10 mouse cellular contexts compared by ENCODE assay signal in genomic region chr12:65428214-65428981, GRCm38 (mm10).
A peak's percentile ranks its signal among the peaks of the same experiment; 100 is the strongest.
DNase-seq lines count a peak whose midpoint lies in the region; ATAC-seq and TF ChIP-seq lines count a peak whose summit lies in the region.
"Had no signal": no experiment of that assay in that cellular context is flagged by ENCODE, and none has a peak within 500 bp of the region (broad histone marks: within the 10 kb centered on the region; RNA-seq: fewer than 3 reads in every experiment).

No protein-coding gene starts in this region.

- H3K9me3 ChIP-seq in kidney, embryonic 15.5 days (replicated peaks), result no peaks in the 10 kb centered on the region
- H3K9me3 ChIP-seq in forebrain, embryonic 11.5 days (ENCODE audit: control insufficient read depth, low read length), result no peaks in the 10 kb centered on the region
- no peaks in the 10 kb centered on the region for H3K9me3 ChIP-seq in limb, embryonic 10.5 days (replicated peaks)
- no peaks in the 10 kb centered on the region for H3K9me3 ChIP-seq in neural tube, embryonic 14.5 days (ENCODE audit: control insufficient read depth, low read length)
- H3K9me3 ChIP-seq in lung, postnatal 0 days (ENCODE audit: low read length), result no peaks in the 10 kb centered on the region
- H3K9me3 ChIP-seq: lung, embryonic 15.5 days had no signal

- WGBS in kidney, embryonic 15.5 days, result 58% methylated on average over 23 of the region's 23 CpGs
- WGBS in forebrain, embryonic 11.5 days, result 40% methylated on average over 23 of the region's 23 CpGs
- WGBS in limb, embryonic 10.5 days, result 38% methylated on average over 23 of the region's 23 CpGs
- 48% methylated on average over 23 of the region's 23 CpGs for WGBS in neural tube, embryonic 14.5 days
- WGBS in lung, postnatal 0 days, result 62% methylated on average over 23 of the region's 23 CpGs

- H3K27ac ChIP-seq in kidney, embryonic 15.5 days, result no peak overlapping the region
- no peak overlapping the region for H3K27ac ChIP-seq in forebrain, embryonic 11.5 days (ENCODE audit: low read depth, low read length)
- H3K27ac ChIP-seq in limb, embryonic 10.5 days, result peak overlapping the region; percentile 73
- H3K27ac ChIP-seq in neural tube, embryonic 14.5 days (ENCODE audit: low read depth, low read length), result no peak overlapping the region
- H3K27ac ChIP-seq in lung, postnatal 0 days (ENCODE audit: low read length), result no peak overlapping the region
- H3K27ac ChIP-seq: lung, embryonic 15.5 days had no signal

- TF ChIP-seq CTCF in lung, postnatal 0 days (IDR thresholded peaks at IDR 0.05), result no peak

- no peak overlapping the region for H3K4me3 ChIP-seq in kidney, embryonic 15.5 days (replicated peaks)
- no peak overlapping the region for H3K4me3 ChIP-seq in forebrain, embryonic 11.5 days (ENCODE audit: low read depth, low read length)
- H3K4me3 ChIP-seq in limb, embryonic 10.5 days, result peak overlapping the region; percentile 32
- H3K4me3 ChIP-seq in neural tube, embryonic 14.5 days (ENCODE audit: low read depth, low read length), result no peak overlapping the region
- H3K4me3 ChIP-seq in lung, postnatal 0 days (ENCODE audit: low read depth, low read length), result no peak overlapping the region
- H3K4me3 ChIP-seq: lung, embryonic 15.5 days had no signal

- no peak for TF ChIP-seq EP300 in lung, postnatal 0 days (IDR thresholded peaks at IDR 0.05)

- no peaks in the 10 kb centered on the region for H3K36me3 ChIP-seq in kidney, embryonic 15.5 days
- H3K36me3 ChIP-seq in forebrain, embryonic 11.5 days (ENCODE audit: control insufficient read depth, insufficient read depth, low read length), result no peaks in the 10 kb centered on the region
- H3K36me3 ChIP-seq in limb, embryonic 10.5 days, result no peaks in the 10 kb centered on the region
- H3K36me3 ChIP-seq in neural tube, embryonic 14.5 days (ENCODE audit: control insufficient read depth, insufficient read depth, low read length), result no peaks in the 10 kb centered on the region
- no peaks in the 10 kb centered on the region for H3K36me3 ChIP-seq in lung, postnatal 0 days (ENCODE audit: insufficient read depth, low read length)
- H3K36me3 ChIP-seq: lung, embryonic 15.5 days had no signal

- no peak overlapping the region for H3K9ac ChIP-seq in kidney, embryonic 15.5 days
- no peak overlapping the region for H3K9ac ChIP-seq in forebrain, embryonic 11.5 days (ENCODE audit: low read length)
- no peak overlapping the region for H3K9ac ChIP-seq in neural tube, embryonic 14.5 days (replicated peaks; ENCODE audit: low read depth, low read length)
- no peak overlapping the region for H3K9ac ChIP-seq in lung, postnatal 0 days (replicated peaks; ENCODE audit: low read depth)
- H3K9ac ChIP-seq: lung, embryonic 15.5 days had no signal

- H3K27me3 ChIP-seq in kidney, embryonic 15.5 days, result no peaks in the 10 kb centered on the region
- H3K27me3 ChIP-seq in forebrain, embryonic 11.5 days (ENCODE audit: control insufficient read depth, insufficient read depth, low read length), result no peaks in the 10 kb centered on the region
- H3K27me3 ChIP-seq in limb, embryonic 10.5 days (ENCODE audit: low read depth, poor library complexity, severe bottlenecking), result no peaks in the 10 kb centered on the region
- no peaks in the 10 kb centered on the region for H3K27me3 ChIP-seq in neural tube, embryonic 14.5 days (ENCODE audit: control insufficient read depth, insufficient read depth, low read length)
- no peaks in the 10 kb centered on the region for H3K27me3 ChIP-seq in lung, postnatal 0 days (replicated peaks; ENCODE audit: insufficient read depth, low read length)
- H3K27me3 ChIP-seq: lung, embryonic 15.5 days had no signal

- no peaks in the 10 kb centered on the region for H3K4me1 ChIP-seq in kidney, embryonic 15.5 days
- no peaks in the 10 kb centered on the region; the same call in 1 of the 2 replicates for H3K4me1 ChIP-seq in forebrain, embryonic 11.5 days (replicated peaks; ENCODE audit: control insufficient read depth, insufficient read depth, low read length)
- H3K4me1 ChIP-seq in limb, embryonic 10.5 days, result peaks cover 14% of the 10 kb centered on the region
- no peaks in the 10 kb centered on the region for H3K4me1 ChIP-seq in neural tube, embryonic 14.5 days (ENCODE audit: control insufficient read depth, insufficient read depth, low read length)
- H3K4me1 ChIP-seq in lung, postnatal 0 days (ENCODE audit: insufficient read depth, low read depth, low read length), result no peaks in the 10 kb centered on the region
- H3K4me1 ChIP-seq: lung, embryonic 15.5 days had no signal

- no peak for DNase-seq in kidney, postnatal 36 days
- peak; percentile 47 for DNase-seq in forebrain, embryonic 11.5 days (ENCODE audit: low spot score)
- peak; percentile 49 for DNase-seq in limb, embryonic 10.5 days (ENCODE audit: low spot score)
- DNase-seq in layer of hippocampus, adult 11-12 months (ENCODE audit: low spot score), result no peak
- no peak for DNase-seq in urinary bladder, adult 18-20 months (ENCODE audit: low spot score in 2 of 2)
- no peak for DNase-seq in lung, postnatal 0 days (ENCODE audit: low spot score)
- DNase-seq: cerebellum, adult 2 months had no signal

- H3K4me2 ChIP-seq in kidney, embryonic 15.5 days, result peak overlapping the region; percentile 27; the same call in 1 of the 2 replicates
- H3K4me2 ChIP-seq in forebrain, embryonic 11.5 days (ENCODE audit: low read depth, low read length, severe bottlenecking), result 0 out of 2 replicates have a peak overlapping the region, but pooled peaks have one; percentile 21
- H3K4me2 ChIP-seq in neural tube, embryonic 14.5 days (ENCODE audit: low read depth, low read length), result peak overlapping the region; percentile 25; the same call in 1 of the 2 replicates
- H3K4me2 ChIP-seq in lung, postnatal 0 days (replicated peaks; ENCODE audit: low read depth, low read length), result no peak overlapping the region
- H3K4me2 ChIP-seq: lung, embryonic 15.5 days had no signal

- ATAC-seq in kidney, embryonic 15.5 days (replicated peaks; ENCODE audit: low FRiP score), result no peak
- ATAC-seq in forebrain, embryonic 11.5 days (replicated peaks; ENCODE audit: low FRiP score), result 0 out of 2 replicates have a peak, but pooled peaks have one; percentile 12
- peak; percentile 46; the same call in 1 of the 2 replicates for ATAC-seq in neural tube, embryonic 14.5 days (ENCODE audit: low read depth)
- no peak for ATAC-seq in lung, postnatal 0 days

Comparison
In these comparisons a context has a peak if more than half of its experiments do, and no peak if none do; other contexts are left out.
1. ATAC-seq: peak in forebrain, embryonic 11.5 days (single experiment) and neural tube, embryonic 14.5 days (single experiment); none in kidney, embryonic 15.5 days (single experiment) and lung, postnatal 0 days (single experiment).
2. DNase-seq: peak in forebrain, embryonic 11.5 days (single experiment) and limb, embryonic 10.5 days (single experiment); none in kidney, postnatal 36 days (0 of 2), layer of hippocampus, adult 11-12 months (single experiment), urinary bladder, adult 18-20 months (0 of 2) and lung, postnatal 0 days (single experiment).